Mouse (Mus musculus): ENCODE data around the gene Mettl17. TPM values are rescaled to one million over a fixed set of nuclear protein-coding genes. Genes with fewer than 3 reads are reported as not detected.

Gene Mettl17
- polyA plus RNA-seq, 1 experiment from 2014 or later = 42.6 TPM

- 64% methylated on average over 9 of the region's 9 CpGs for WGBS
- peak; percentile 83 for DNase-seq (ENCODE audit: low spot score)
- Histone ChIP-seq H3K9me3 (no peaks in the 10 kb centered on the region), H3K27me3 (ENCODE audit: insufficient read depth, poor library complexity, severe bottlenecking) (no peaks in the 10 kb centered on the region), H3K4me3 (no peak overlapping the region), H3K27ac (no peak overlapping the region), H3K4me1 (replicated peaks) (peaks cover 8% of the 10 kb centered on the region; the same call in 1 of the 2 replicates), H3K36me3 (no peaks in the 10 kb centered on the region)
These were observed 18.4 kb downstream of the Mettl17 start for GRCm38 (mm10) chr14:51902806-51903710.

GRCm38 (mm10) chr14:51903782-51904181 is 19.1 kb downstream of the Mettl17 start:
- Histone ChIP-seq H3K4me3 (no peak overlapping the region), H3K9me3 (no peaks in the 10 kb centered on the region)
- 90% methylated on average over 9 of the region's 9 CpGs for WGBS

GRCm38 (mm10) chr14:51904706-51905105 is 20.1 kb downstream of the Mettl17 start:
- no peaks in the 10 kb centered on the region for H3K27me3 ChIP-seq (ENCODE audit: insufficient read depth, poor library complexity, severe bottlenecking)
- H3K27ac ChIP-seq = no peak overlapping the region
- WGBS = 77% methylated on average over 7 of the region's 7 CpGs

More at GRCm38 (mm10) chr14:51903782-51904181, 19.1 kb downstream of the Mettl17 start:
- peaks cover 8% of the 10 kb centered on the region; the same call in 1 of the 2 replicates for H3K4me1 ChIP-seq (replicated peaks)
- DNase-seq (ENCODE audit: low spot score) = no peak
- no peak overlapping the region for H3K27ac ChIP-seq
- no peaks in the 10 kb centered on the region for H3K36me3 ChIP-seq
- no peaks in the 10 kb centered on the region for H3K27me3 ChIP-seq (ENCODE audit: insufficient read depth, poor library complexity, severe bottlenecking)

GRCm38 (mm10) chr14:51906102-51906501 is 21.5 kb downstream of the Mettl17 start:
- H3K4me1 ChIP-seq (replicated peaks) = peaks cover 8% of the 10 kb centered on the region; the same call in 1 of the 2 replicates
- H3K9me3 ChIP-seq = no peaks in the 10 kb centered on the region
- H3K27me3 ChIP-seq (ENCODE audit: insufficient read depth, poor library complexity, severe bottlenecking) = peaks cover 6% of the 10 kb centered on the region
- no peak overlapping the region for H3K4me3 ChIP-seq
- H3K36me3 ChIP-seq = no peaks in the 10 kb centered on the region
- no peak for DNase-seq (ENCODE audit: low spot score)
- 95% methylated on average over 11 of the region's 11 CpGs for WGBS
- no peak overlapping the region for H3K27ac ChIP-seq

More at GRCm38 (mm10) chr14:51904706-51905105, 20.1 kb downstream of the Mettl17 start:
- DNase-seq (ENCODE audit: low spot score) = no peak
- Histone ChIP-seq H3K9me3 (no peaks in the 10 kb centered on the region), H3K36me3 (no peaks in the 10 kb centered on the region), H3K4me3 (no peak overlapping the region), H3K4me1 (replicated peaks) (peaks cover 8% of the 10 kb centered on the region; the same call in 1 of the 2 replicates)

- no peak overlapping the region for H3K4me3 ChIP-seq
- no peak for DNase-seq (ENCODE audit: low spot score)
- no peaks in the 10 kb centered on the region for H3K36me3 ChIP-seq
- H3K27ac ChIP-seq = no peak overlapping the region
- WGBS = 90% methylated on average over 10 of the region's 10 CpGs
- no peaks in the 10 kb centered on the region for H3K9me3 ChIP-seq
- H3K4me1 ChIP-seq (replicated peaks) = peaks cover 32% of the 10 kb centered on the region
- H3K27me3 ChIP-seq (ENCODE audit: insufficient read depth, poor library complexity, severe bottlenecking) = peaks cover 53% of the 10 kb centered on the region
These were observed 26.7 kb downstream of the Mettl17 start for GRCm38 (mm10) chr14:51911301-51911700.

- peak; percentile 12 for DNase-seq (ENCODE audit: low spot score)
- Histone ChIP-seq H3K9me3 (no peaks in the 10 kb centered on the region), H3K27ac (peak overlapping the region; percentile 79), H3K4me1 (replicated peaks) (peaks cover 25% of the 10 kb centered on the region), H3K27me3 (ENCODE audit: insufficient read depth, poor library complexity, severe bottlenecking) (peaks cover 57% of the 10 kb centered on the region), H3K36me3 (no peaks in the 10 kb centered on the region), H3K4me3 (peak overlapping the region; percentile 74)
- 5% methylated on average over 14 of the region's 14 CpGs for WGBS
These were observed 27.9 kb downstream of the Mettl17 start for GRCm38 (mm10) chr14:51912391-51913061.

- WGBS = under 1% methylated on average over 58 of the region's 58 CpGs
- DNase-seq (ENCODE audit: low spot score) = peak; percentile 41
These were observed 28.7 kb downstream of the Mettl17 start for GRCm38 (mm10) chr14:51913062-51913959.

GRCm38 (mm10) chr14:51913960-51914762 is 29.5 kb downstream of the Mettl17 start, which contains the start of gene Ndrg2:
Ndrg2 (minus strand) TSS chr14:51914158.
- WGBS = 2% methylated on average over 23 of the region's 23 CpGs
- Histone ChIP-seq H3K4me1 (replicated peaks) (peaks cover 25% of the 10 kb centered on the region), H3K36me3 (no peaks in the 10 kb centered on the region), H3K9me3 (no peaks in the 10 kb centered on the region), H3K27me3 (ENCODE audit: insufficient read depth, poor library complexity, severe bottlenecking) (peaks cover 57% of the 10 kb centered on the region), H3K27ac (peak within 1 kb of the TSS; percentile 79), H3K4me3 (peak within 1 kb of the TSS; percentile 74)
- DNase-seq (ENCODE audit: low spot score) = peak; percentile 51

More at GRCm38 (mm10) chr14:51913062-51913959, 28.7 kb downstream of the Mettl17 start:
- no peaks in the 10 kb centered on the region for H3K9me3 ChIP-seq
- peak overlapping the region; percentile 74 for H3K4me3 ChIP-seq
- H3K36me3 ChIP-seq = no peaks in the 10 kb centered on the region
- peaks cover 57% of the 10 kb centered on the region for H3K27me3 ChIP-seq (ENCODE audit: insufficient read depth, poor library complexity, severe bottlenecking)
- H3K4me1 ChIP-seq (replicated peaks) = peaks cover 25% of the 10 kb centered on the region
- peak overlapping the region; percentile 79 for H3K27ac ChIP-seq

GRCm38 (mm10) chr14:51915030-51915429 is 30.4 kb downstream of the Mettl17 start:
- Histone ChIP-seq H3K9me3 (no peaks in the 10 kb centered on the region), H3K4me3 (no peak overlapping the region), H3K27ac (no peak overlapping the region), H3K27me3 (ENCODE audit: insufficient read depth, poor library complexity, severe bottlenecking) (peaks cover 56% of the 10 kb centered on the region), H3K36me3 (no peaks in the 10 kb centered on the region), H3K4me1 (replicated peaks) (peaks cover 25% of the 10 kb centered on the region)
- WGBS = 49% methylated on average over 3 of the region's 3 CpGs
- no peak for DNase-seq (ENCODE audit: low spot score)

- 90% methylated on average over 4 of the region's 4 CpGs for WGBS
- Histone ChIP-seq H3K36me3 (no peaks in the 10 kb centered on the region), H3K27me3 (ENCODE audit: insufficient read depth, poor library complexity, severe bottlenecking) (peaks cover 46% of the 10 kb centered on the region), H3K4me3 (no peak overlapping the region), H3K27ac (no peak overlapping the region), H3K9me3 (no peaks in the 10 kb centered on the region), H3K4me1 (replicated peaks) (peaks cover 25% of the 10 kb centered on the region)
- no peak for DNase-seq (ENCODE audit: low spot score)
These were observed 31.9 kb downstream of the Mettl17 start for GRCm38 (mm10) chr14:51916539-51916938.

GRCm38 (mm10) chr14:51918125-51918524 is 33.5 kb downstream of the Mettl17 start, which contains the start of gene Tppp2:
Tppp2 (plus strand) TSS chr14:51918425.
- DNase-seq (ENCODE audit: low spot score) = no peak
- WGBS = 92% methylated on average over 4 of the region's 4 CpGs
- Histone ChIP-seq H3K4me3 (no peak within 1 kb of the TSS), H3K27ac (no peak within 1 kb of the TSS), H3K4me1 (replicated peaks) (peaks cover 16% of the 10 kb centered on the region), H3K9me3 (no peaks in the 10 kb centered on the region), H3K36me3 (no peaks in the 10 kb centered on the region), H3K27me3 (ENCODE audit: insufficient read depth, poor library complexity, severe bottlenecking) (peaks cover 31% of the 10 kb centered on the region)
